Mouse (Mus musculus): ENCODE measurements at regions not wholly inside any gene's neighbourhood (a gene's known extent, or its start where the extent isn't known, plus 50 kb on each side); places are given as distances from the start of the nearest gene placed in this dataset.
A peak's percentile ranks its signal among the peaks of the same experiment; 100 is the strongest.

DNA sequence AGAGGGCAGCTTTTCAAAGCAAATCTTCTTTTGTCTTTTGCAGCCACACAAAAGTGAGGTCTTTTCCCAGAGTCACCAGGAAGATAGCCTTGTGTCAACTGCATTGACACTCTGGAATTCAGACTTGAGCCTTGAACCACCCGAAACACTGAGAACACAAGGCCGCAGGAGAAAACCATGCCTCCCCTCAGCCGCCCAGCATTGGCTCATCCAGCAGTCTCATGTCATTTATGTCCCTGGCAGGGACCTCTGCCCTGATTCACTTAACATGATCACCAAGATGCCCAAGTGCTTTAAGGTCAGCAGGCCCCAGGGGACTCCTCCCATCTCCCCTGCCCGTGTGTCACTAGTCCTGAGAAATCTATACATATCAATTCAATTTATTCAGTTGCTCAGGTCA lies 173.1 kb upstream of the Kdm8 start:
- no peak for DNase-seq

DNA sequence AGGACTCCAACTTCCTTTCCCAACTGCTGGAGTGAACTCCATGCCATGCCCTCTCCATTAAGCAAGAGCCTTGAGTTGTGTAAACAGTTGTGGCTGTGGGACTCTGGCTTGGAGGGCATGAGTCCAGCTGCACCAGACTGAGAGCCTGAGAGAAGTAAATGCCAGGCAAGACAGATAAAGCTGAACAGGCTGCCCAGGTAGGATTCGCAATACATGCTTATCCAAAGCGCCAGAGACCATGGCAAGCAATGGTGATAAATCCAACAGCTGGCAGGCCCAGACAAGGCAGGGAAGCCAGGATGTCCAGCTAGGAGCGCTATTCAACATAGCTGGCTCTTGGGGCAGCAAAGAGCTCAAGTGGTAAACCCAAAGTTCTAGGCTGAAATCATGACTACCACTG lies 163.1 kb upstream of the Kdm8 start:
- no peak for DNase-seq

DNA sequence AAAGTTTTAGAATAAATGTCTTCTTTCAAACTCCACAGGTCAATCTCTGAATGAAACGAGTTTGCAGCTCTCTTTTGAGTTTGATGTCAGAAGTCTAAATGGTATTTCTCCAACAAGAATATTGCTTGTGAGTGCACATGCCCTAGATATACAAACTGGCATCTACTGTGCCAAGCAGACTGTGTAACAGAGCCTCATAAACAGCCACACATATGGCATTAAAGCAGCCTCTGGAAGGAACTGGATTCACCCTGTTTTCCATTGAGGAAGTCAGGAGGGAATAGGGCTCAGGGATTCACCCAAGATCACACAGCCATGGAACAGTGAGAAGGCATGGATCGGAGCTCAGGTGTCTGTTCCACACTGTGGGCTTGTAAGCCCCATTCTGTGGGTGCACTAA lies 149.2 kb upstream of the Kdm8 start:
- no peak for DNase-seq

DNA sequence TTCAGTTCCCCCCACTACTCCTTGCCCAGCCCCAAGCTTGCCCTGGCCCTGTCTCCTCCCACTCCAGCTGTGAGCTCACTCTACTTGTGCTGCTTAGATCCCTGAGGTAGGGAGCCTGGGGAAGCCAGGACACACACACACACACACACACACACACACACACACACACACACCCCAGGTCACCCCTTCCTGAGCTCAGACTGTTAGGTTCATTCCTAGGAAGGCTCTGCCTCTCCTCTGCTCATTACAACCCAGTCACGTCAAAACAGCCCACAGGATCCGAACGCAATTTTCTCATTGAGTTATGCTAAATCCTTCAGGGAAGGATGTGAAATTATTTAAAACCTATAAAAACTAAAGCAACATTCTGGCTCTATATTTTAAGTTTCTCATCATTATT lies 136.0 kb upstream of the Kdm8 start:
- no peak for DNase-seq

DNA sequence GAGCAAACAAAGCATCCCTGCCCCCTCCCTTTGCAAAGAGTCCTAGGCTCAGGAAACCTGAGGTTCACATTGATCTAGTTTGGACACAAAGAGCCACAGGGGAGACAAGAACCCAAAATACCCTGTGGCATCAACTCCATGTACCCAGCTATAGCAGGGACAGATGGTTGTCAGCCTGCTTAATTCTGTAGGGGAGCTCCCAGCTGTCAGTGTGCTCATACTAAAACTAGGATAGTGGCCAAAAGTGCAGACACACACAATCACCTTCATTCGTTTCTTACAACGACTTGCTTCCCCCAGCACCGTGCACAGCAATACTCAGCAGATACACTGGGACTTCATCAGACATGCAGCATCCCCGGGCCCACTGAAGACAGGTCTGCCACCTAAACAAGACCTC lies 133.5 kb upstream of the Kdm8 start:
- DNase-seq, result peak in 1 of 2 experiments; percentile 20

DNA sequence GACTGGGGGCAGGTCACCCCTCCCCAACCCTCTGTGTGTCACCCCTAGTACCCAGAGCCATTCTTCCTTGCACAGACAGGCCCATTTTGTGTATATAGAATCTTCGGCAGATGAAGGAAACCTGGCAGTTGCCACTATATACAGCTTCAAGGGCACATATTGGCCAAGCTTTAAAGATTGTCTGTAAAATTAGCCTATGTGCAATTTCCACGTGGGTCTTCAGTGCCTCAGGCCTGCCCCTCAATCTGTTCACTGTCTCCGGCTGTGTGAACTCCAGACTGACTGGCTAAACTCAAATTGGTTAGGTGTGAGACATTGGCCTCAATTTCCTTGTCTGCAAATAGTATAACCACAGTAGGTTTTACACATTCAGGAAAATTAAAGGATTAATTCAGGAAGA lies 130.9 kb upstream of the Kdm8 start:
- DNase-seq, result no peak

DNA sequence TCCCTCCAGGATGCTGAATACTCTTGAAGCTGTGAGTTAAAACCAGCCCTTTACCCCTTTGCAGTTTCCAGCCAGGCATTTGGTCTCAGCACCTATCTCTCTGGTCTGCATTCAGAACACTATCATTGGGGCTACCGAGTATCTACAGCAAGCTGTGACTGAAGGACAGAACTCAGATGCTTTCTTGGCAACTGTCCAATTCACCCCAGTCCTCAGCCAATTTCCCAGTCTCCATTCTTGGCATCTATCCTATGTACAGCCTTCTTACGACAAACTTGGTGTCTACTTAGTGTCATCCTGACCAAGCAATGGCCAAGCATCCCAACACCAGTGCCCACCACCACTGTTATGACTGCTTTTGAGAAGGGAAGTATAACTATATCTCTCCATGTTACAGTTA lies 109.7 kb upstream of the Kdm8 start:
- DNase-seq, result peak in 1 of 2 experiments; percentile 6

DNA sequence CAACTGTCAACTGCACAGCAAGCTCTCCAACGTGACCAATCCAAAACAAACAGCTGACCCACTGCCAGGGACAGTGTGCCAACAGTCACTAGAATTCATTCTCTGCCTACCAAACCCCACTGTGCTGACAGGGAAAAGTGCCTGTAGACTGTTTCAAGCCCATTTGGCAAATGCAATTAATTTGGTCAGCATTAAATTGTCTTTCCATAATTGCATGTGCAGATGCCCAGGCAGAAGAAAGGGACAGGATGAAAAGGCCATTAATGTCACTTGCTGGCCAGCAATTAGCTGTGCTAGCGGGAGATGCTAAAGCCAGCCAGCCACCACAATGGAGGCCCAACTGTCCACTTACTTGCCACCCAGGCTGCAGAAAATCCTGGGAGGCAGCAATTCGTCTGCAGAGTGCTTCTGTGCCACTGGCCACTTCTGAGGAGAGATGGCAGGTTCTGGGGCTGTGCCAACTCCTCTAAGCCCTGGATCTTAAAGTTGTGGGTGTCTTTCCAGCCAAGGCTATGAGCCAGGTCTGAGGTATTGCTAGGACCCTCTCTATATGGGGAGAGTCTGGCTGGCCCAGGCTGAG lies 108.8 kb upstream of the Kdm8 start:
- DNase-seq, result peak; percentile 43 to 45

DNA sequence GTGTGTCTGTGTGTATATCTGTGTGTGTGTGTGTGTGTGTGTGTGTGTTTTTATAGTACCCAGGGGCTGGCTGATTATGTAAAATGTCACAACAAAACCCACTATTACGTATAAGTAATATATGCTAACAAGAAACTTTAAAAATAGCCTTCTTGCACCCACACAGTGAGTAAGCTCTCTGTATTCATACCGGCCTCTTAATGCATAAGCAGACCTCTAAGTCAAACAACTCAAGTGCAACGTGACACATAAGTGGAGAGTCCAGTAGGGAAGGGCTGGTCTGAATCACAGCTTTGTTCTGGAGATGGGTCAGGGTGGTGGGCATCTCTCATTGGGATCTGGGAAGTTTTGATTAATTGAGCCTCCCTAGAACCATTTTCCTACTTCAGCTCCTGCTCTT lies 107.7 kb upstream of the Kdm8 start:
- DNase-seq, result no peak

DNA sequence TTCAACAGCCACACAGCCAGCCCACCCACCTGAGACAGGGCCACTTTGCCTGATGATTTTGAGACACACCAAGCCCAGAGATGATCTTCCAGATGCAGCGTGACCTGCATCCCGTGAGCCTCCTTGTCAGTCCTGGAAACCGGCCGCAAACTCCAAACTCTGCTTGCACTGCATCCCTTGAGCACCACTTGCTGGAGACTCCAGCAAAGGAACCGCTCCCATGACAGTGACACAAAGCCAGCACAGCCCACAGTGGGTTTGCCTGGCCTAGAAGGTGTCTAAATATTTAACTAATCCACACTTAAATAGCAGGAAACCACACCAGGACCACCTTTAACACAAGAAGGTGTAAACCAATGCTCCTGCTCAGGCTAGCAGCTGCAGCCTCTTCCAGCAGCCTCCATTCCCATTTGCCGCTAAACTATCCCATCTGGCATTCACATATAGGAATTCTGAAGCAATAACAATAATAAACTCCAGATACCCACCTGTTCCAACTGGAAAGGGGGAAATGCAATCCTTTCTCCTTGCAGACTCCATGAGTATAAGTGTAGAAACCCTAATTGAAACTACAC lies 106.2 kb upstream of the Kdm8 start:
- no peak for DNase-seq

DNA sequence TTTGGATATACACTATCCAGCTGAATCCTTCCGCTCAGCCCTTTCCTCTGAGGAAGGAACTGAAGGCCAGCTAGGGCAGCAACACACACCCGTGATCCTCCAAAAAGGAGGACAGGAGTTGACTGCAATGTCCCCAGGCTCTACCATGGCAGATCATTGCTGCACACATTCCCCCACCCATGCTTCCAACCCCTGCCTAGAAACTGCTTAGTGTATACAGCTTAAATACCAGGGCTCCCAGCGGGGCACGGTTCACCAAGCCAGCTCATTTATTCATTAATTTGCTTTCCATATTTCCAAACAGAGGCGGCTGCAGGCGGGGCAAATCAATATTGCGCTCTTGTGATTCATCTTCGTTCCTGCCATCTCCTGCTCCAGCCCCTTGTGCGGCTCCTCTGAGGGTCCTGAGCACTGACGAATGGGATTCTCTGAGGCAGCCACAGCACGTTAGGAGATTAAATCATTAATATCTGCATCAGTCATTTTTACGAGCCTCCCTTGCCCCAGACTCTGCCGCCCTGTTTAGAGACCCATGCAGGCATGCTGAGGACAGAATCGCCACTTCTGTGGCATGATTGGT lies 104.1 kb upstream of the Kdm8 start:
- DNase-seq, result no peak

DNA sequence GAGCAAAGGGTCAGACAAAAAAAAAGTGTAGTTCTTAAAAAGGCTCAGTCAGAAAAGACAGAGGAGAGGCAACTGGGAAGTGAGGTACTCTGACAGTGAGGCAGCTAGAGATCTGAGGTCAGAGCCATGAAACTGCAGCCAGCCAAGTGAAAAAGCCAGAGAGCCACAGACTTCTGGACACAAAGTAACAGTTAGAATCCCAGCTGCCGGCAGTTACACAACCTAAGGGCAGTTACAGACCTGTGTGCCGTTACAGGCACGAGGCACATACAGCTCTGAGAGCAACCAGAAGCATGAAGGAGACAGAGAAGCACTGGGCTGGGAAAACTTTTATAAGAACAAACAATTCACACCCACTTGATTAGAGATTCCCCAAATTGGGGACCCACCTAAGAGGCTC lies 94.9 kb upstream of the Kdm8 start:
- DNase-seq, result no peak

DNA sequence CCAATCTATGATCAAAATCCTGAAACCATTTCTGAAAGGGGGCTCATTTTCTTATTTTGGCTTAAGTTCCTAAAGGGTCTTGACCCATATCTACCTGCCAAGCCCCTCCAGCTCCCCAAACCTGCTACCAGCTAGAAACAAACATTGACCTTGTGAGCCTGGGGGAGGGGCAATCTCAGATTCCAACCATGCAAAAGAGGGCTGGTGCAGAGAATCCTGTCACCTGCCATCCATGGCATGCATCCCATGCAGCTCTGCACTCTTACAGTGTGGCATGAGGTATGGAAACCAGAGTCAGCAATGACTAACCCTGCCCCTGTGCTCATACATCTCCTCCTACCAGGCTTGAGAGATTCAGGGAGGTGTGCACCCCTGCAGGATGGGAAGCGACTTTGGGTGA lies 90.3 kb upstream of the Kdm8 start:
- DNase-seq, result no peak

DNA sequence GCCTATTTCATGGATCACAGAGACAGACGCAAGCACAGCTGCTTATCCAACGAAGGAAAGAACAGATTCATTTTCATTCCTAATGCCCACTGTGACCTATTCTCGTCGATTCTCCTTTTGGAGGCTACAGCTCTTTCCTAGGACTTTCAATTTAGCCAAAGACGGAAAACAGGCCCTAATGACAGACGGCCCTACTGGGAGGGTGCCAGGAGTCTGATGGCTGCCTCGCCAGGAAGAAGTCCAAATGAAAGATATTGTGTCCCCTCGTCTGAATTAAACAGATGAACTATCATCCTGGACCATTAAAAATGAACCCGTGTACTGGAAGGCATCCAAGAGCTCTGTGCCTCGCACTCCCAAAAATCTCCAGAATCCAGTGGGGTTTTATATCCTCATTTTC lies 89.5 kb upstream of the Kdm8 start:
- DNase-seq, result peak in 1 of 2 experiments; percentile 6

DNA sequence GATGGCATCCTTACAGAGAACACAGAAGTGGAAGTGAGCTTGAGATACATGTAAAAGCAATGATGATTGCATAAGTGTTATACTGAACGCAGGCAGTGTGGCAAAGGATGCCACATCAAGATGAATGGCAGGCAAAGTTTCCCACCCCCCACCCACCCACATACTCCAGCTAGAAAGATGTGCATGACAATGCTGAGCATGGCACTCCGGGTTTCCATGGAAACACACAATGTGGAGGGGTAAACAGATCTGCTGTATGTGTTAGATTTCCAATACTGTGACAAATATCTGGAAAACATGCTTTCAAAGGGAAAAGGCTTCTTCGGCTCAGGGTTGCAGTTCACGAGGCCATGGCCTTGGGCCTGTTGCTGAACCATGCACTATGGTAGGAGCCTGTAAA lies 86.5 kb upstream of the Kdm8 start:
- DNase-seq, result no peak

DNA sequence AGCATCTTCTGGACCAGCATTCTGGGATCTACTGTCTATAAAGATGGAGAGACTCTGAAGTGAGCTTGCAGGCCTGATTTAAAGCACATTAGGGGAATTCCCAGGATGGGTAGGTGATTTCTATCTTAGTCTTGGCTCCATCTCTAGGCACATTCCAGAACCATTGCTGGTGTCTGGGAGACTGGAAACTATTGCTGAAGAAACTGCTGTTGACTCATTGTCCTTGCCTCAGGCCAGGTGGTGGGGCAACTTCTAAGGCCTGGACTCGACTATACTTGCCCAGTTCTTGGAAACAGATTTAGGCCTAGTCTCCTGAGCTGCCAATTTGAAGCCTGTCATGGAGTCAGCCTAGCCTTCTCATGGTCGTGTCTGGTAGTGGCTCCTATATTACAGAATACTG lies 61.5 kb upstream of the Kdm8 start:
- DNase-seq, result no peak

DNA sequence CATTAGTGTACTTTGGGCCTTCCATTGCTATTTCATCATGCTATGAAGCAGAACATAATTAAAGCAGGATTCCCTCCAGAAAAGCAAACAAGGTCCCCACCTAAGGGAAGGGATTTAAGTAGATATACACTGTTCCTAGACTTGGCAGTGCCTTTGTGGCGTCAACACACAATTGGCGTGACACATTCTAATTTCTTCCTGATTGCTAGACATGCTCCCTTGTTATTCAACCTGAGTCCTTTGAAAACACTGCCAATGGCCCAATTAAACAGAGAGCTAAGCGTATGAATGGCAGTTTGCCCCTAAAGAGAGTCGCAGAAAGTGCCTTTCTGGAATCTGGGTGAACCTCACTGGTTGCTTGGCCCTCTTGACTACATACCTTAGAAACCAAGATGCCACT lies 60.3 kb upstream of the Kdm8 start:
- no peak for DNase-seq

DNA sequence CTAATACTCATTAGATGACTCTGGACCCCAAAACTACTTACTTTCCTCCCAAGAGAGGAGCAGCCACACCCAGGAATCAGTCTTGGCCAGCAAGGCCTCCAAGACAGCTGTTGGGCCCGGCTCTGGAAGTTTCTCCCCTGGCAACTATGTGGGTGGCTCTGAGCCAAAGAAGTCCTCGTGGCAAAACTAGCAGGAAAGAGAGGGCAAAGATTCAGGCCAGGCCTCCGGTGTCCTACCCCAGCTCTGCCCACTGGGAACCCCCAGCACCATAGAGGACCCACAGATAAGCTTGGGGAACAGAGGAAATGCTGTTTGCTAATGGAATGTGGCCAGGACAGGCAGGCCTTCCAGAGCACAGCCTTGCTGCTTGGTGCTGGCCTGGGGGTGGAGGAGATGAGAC lies 51.9 kb upstream of the Kdm8 start:
- DNase-seq, result no peak

DNA sequence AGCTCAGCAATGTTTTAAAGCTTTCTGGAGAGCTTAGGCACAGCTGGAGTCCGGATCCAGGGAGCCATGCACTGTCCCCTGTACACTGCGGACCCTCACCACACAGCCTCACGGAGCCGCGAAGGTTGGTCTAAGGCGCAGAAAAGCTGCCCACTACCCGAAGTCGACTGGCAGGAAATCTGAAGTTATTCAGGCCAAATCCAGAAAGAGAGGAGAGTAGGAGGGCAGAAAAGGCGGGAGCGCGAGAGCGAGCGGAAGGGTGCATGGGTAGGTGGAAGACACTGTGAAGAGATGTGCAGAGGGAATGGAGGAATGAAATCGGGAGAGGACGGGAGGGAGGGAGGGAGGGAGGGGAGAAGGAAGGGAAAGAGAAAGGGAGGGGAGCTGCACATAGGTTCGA lies 51.2 kb upstream of the Kdm8 start:
- no peak for DNase-seq

DNA sequence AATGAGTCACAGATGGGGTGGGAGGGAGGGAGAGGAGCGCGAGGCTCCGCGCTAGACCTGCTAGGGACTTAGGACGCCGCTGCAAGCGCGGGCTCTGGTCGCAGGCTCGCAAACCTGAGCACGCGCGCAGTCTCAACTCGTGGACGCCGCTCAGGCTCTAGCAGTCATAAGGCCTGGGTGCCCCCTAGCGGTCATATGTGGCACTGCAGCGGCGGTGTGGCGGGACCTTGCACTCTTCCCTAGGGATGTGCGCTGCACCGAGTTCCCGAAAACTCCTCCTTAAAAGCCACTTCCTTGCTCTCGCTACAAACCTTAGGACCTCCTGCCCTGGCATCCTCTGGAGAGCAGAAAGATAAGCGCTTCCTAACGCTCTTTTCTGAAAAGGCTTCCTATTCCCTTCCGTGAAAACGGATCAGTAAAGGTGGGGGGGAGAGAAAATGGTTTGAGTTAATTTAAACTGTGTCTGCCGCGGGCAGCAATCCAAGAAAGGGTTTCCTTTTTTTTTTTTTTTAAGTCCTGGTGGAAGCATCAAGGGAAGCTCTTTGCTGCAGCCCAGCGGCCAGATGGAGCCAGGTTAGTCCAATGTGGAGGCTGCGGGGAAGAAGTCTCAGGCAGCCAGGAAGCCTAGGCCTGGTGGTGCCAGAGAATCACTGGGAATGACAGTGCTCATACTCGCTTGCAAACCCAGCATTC lies 50.7 kb upstream of the Kdm8 start:
- peak; percentile 95 to 97 for DNase-seq
